Mouse (Mus musculus) heart, adult 2 months (tissue): ENCODE data around the gene Acot3. TPM values are rescaled to one million over a fixed set of nuclear protein-coding genes. Genes with fewer than 3 reads are reported as not detected.
"Not testable (repeated sequence)": the region's sequence is repeated elsewhere in the genome, so short reads cannot be mapped to it uniquely, and the experiment has no call there.

Experiments
- DNase-seq, 2 experiments: peaks; one replicate each; pipeline ENCODE4 v3.0.0; 2021
- H3K27ac ChIP-seq: fragments of 200-600 bp; 2 replicates; pipeline ENCODE4 v1.8.1; 2022
- H3K27me3 ChIP-seq: fragments of 200-500 bp; 2 replicates; pipeline ENCODE4 v1.6.1; 2012; ENCODE audit warnings: mild to moderate bottlenecking, low read length, inconsistent platforms, mixed read lengths; ENCODE audit not compliant: control insufficient read depth, insufficient read depth
- H3K36me3 ChIP-seq: fragments of 200-500 bp; 2 replicates; pipeline ENCODE4 v1.6.1; 2012; ENCODE audit warnings: low read length, inconsistent platforms; ENCODE audit not compliant: control insufficient read depth, insufficient read depth
- H3K4me1 ChIP-seq: fragments of 200-500 bp; 2 replicates; pipeline ENCODE4 v1.6.1; 2011; ENCODE audit warnings: low read length; ENCODE audit not compliant: control insufficient read depth, insufficient read depth
- H3K4me3 ChIP-seq: fragments of 200-600 bp; 2 replicates; pipeline ENCODE4 v1.8.1; 2022
- H3K79me2 ChIP-seq: fragments of 200-500 bp; replicated peaks from 2 replicates; pipeline ENCODE4 v1.6.1; 2012; ENCODE audit warnings: mild to moderate bottlenecking, inconsistent platforms, low read length, moderate library complexity, mixed read lengths; ENCODE audit not compliant: control insufficient read depth, insufficient read depth
- H3K9ac ChIP-seq: fragments of 200-500 bp; 2 replicates; pipeline ENCODE4 v1.6.1; 2012; ENCODE audit warnings: low read depth, mild to moderate bottlenecking, control low read depth, inconsistent platforms, low read length, mixed read lengths
- CTCF ChIP-seq: fragments of 200-600 bp; IDR thresholded peaks from 2 replicates; pipeline ENCODE4 v1.8.1; 2022; ENCODE audit warnings: antibody characterized with exemption, mild to moderate bottlenecking, moderate library complexity
- EP300 ChIP-seq: fragments of 200-500 bp; IDR thresholded peaks from 2 replicates; pipeline ENCODE4 v1.6.1; 2011; ENCODE audit warnings: low read depth, low read length, control low read depth; ENCODE audit not compliant: insufficient read depth
- POLR2A ChIP-seq: fragments of 200-500 bp; IDR thresholded peaks from 2 replicates; pipeline ENCODE4 v1.6.1; 2011; ENCODE audit warnings: mild to moderate bottlenecking, low read depth, low read length, control low read depth; ENCODE audit not compliant: insufficient read depth
- WGBS: fragments of 180-500 bp; shearing (Covaris S2); methylation state at CpG from one replicate; pipeline ENCODE4 v1.1.7; 2018; 5-methylcytosine and 5-hydroxymethylcytosine counted together
- intact Hi-C: fragments of 180-260 bp; cut with DNase I; formaldehyde crosslinking; loops from one replicate; pipeline ENCODE4 v1.15.1; 2025
- polyA plus RNA-seq: library from polyadenylated mRNA; depleted of rRNA; stranded (reverse); fragments of >200 nt; gene quantifications from 2 replicates; pipeline ENCODE4 v1.2.3, GENCODE M21; 2012; rRNA removed
- total RNA-seq, 2 experiments: library from RNA; stranded (reverse); gene quantifications; 2 replicates each; pipeline ENCODE4 v1.2.3; 2021

Gene Acot3
- total and polyA plus RNA-seq, 3 experiments = 0.57 to 0.84 (median 0.84) TPM

DNA sequence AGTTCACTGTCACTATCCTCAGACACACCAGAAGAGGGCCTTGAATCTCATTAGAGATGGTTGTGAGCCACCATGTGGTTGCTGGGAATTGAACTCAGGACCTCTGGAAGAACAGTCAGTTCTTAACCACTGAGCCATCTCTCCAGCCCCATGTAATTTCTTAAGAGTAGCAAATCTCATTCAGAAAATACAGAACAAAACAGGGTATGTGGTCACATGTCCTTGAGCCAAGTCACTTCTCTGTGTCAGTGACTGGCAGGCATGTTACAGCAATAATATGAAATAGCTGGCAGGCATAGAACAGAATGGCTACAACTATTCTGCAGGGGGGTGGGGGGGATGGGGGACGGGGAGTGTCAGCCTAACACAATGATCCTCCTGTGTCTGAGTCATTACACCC lies 48.1 kb downstream of the Acot3 start:
- Histone ChIP-seq H3K27ac (no peak overlapping the region), H3K4me1 (no peaks in the 10 kb centered on the region; the same call in 1 of the 2 replicates), H3K36me3 (no peaks in the 10 kb centered on the region), H3K4me3 (no peak overlapping the region), H3K9ac (no peak overlapping the region), H3K27me3 (no peaks in the 10 kb centered on the region), H3K79me2 (no peaks in the 10 kb centered on the region)
- TF ChIP-seq CTCF = no peak
- TF ChIP-seq POLR2A = no peak
- TF ChIP-seq EP300 = no peak
- WGBS = 75% methylated on average over 1 of the region's 1 CpGs
- intact Hi-C loops = no loop called here
- DNase-seq = no peak

DNA sequence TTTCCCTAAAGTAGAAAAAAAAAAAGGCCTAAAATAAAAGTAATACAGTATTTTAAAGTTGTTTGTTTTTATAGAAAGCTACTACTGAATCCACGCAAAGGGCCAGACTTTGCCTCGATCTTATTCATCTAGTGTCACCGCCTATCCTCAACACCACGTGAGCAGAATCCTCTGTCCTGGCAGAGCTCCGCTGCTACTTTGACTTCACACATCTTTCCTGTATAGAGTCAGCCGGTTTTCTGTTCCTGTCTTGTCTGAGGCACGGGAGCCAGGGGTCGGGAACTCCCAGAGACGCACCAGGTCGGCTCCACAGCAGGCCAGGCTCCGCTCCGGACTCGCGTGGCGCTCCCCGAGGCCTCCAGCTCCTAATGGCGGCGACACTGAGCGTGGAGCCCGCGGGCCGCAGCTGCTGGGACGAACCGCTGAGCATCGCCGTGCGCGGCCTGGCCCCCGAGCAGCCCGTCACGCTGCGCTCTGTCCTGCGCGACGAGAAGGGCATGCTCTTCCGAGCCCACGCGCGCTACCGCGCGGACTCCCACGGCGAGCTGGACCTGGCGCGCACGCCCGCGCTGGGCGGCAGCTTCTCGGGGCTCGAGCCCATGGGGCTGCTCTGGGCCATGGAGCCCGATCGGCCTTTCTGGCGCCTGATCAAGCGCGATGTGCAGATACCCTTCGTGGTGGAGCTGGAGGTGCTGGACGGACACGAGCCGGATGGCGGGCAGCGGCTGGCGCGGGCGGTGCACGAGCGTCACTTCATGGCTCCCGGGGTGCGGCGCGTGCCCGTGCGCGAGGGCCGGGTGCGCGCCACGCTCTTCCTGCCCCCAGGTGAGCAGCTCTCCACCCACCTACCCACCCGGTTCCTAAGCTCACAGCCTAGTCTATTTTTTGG lies 48.9 kb downstream of the Acot3 start, which contains the start of gene Acot6:
TSS of gene Acot6 (plus strand) at position 51 of the 889 bp plus-strand sequence.
- intact Hi-C loops, H3K27me3 ChIP-seq, H3K4me1 ChIP-seq, H3K36me3 ChIP-seq, H3K79me2 ChIP-seq: not testable (repeated sequence)
- peak; percentile 48 to 62 for DNase-seq
- under 1% methylated on average over 80 of the region's 80 CpGs for WGBS
- Histone ChIP-seq H3K9ac (peak within 1 kb of the TSS; percentile 76), H3K27ac (peak within 1 kb of the TSS; percentile 54), H3K4me3 (peak within 1 kb of the TSS; percentile 56)

DNA sequence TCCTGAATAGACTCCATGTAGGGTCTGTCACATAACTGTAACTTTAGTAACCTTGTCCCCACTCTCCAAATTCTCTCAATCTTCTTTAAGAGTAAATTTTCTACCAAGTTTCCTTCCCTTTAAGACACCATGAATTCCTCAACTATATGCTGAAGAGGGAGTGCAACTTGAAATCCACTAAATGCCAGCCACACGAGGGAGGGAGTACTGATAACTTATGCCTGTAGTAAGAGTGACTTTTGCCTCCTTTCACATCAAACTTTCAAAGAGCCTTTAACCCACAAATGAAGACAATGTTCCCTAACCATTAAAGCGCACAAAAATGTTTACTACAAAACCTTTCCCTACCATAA lies 49.5 kb downstream of the Acot3 start:
- WGBS = 68% methylated on average over 2 of the region's 2 CpGs
- no peak for DNase-seq
- H3K4me3 ChIP-seq = peak overlapping the region; percentile 56

DNA sequence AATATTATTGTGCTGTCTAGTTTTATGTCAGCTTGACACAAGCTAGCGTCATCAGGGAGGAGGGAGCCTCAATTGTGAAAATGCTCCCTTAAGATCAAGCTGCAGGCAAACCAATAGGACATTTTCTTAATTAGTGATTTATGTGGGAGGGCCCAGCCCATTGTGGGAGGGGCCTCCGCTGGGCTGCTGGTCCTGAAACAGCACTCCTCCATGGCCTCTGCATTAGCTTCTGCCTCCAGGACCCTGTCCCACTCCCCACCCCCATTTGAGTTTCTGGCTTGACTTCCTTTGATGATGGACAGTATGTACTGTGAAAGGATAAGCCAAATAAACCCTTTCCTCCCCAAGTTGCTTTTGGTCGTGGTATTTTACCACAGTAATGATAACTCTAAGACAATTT lies 55.1 kb downstream of the Acot3 start:
- WGBS = 87% methylated on average over 3 of the region's 3 CpGs
- Histone ChIP-seq H3K27me3 (no peaks in the 10 kb centered on the region), H3K9ac (no peak overlapping the region), H3K36me3 (no peaks in the 10 kb centered on the region), H3K79me2 (no peaks in the 10 kb centered on the region), H3K27ac (no peak overlapping the region), H3K4me3 (no peak overlapping the region), H3K4me1 (no peaks in the 10 kb centered on the region)
- TF ChIP-seq CTCF (no peak), EP300 (no peak), POLR2A (no peak)
- no peak for DNase-seq
- intact Hi-C loops = no loop called here

More for the DNA sequence above, 49.5 kb downstream of the Acot3 start:
- H3K79me2 ChIP-seq = no peaks in the 10 kb centered on the region
- TF ChIP-seq CTCF = no peak
- no peak for TF ChIP-seq POLR2A
- TF ChIP-seq EP300 = no peak
- H3K36me3 ChIP-seq = no peaks in the 10 kb centered on the region
- H3K27me3 ChIP-seq = no peaks in the 10 kb centered on the region
- H3K4me1 ChIP-seq = no peaks in the 10 kb centered on the region; the same call in 1 of the 2 replicates
- no peak overlapping the region for H3K27ac ChIP-seq
- intact Hi-C loops = no loop called here
- H3K9ac ChIP-seq = peak overlapping the region; percentile 76

DNA sequence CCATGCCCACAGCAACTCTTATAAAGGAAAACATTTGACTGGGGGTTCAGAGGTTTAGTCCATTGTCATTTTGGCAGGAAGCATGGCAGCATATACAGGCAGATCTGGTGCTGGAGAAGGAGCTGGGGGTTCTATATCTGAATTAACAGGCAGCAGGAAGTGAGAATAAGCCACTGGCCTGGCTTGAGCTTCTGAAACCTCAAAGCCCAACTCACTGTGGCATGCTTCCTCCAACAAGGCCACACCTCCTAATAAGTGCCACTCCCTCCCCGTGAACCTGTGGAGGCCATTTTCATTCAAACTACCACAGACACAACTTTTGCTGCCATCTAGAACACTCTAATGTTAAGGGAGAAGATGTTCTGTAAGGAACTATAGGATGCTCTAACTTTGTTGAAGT lies 55.7 kb downstream of the Acot3 start:
- Histone ChIP-seq H3K4me1 (no peaks in the 10 kb centered on the region), H3K27me3 (no peaks in the 10 kb centered on the region), H3K4me3 (no peak overlapping the region), H3K79me2 (no peaks in the 10 kb centered on the region), H3K27ac (no peak overlapping the region), H3K36me3 (no peaks in the 10 kb centered on the region), H3K9ac (no peak overlapping the region)
- WGBS = 72% methylated on average over 1 of the region's 1 CpGs
- DNase-seq = no peak
- intact Hi-C loops = no loop called here
- no peak for TF ChIP-seq CTCF
- TF ChIP-seq POLR2A = no peak
- TF ChIP-seq EP300 = no peak

GRCm38 (mm10) chr12:84109924-84110323 lies 58.0 kb downstream of the Acot3 start:
- no peaks in the 10 kb centered on the region for H3K36me3 ChIP-seq
- 88% methylated on average over 1 of the region's 1 CpGs for WGBS
- no peak for DNase-seq
- intact Hi-C loops = no loop called here
- H3K27ac ChIP-seq = no peak overlapping the region
- no peak overlapping the region for H3K4me3 ChIP-seq
- H3K4me1 ChIP-seq = peaks cover under 1% of the 10 kb centered on the region; the same call in 1 of the 2 replicates
- H3K79me2 ChIP-seq = no peaks in the 10 kb centered on the region
- H3K27me3 ChIP-seq = no peaks in the 10 kb centered on the region
- no peak overlapping the region for H3K9ac ChIP-seq
- TF ChIP-seq CTCF (0 out of 2 replicates have a peak, but pooled peaks have one; percentile 5), POLR2A (no peak), EP300 (no peak)

Other genes with a start within 250 kb of the Acot3 start
- gene Numb, start 130.2 kb upstream of the Acot3 start, total RNA-seq = 10 to 100 TPM; 31.6 to 32.3 TPM
- gene Numb, start 130.2 kb upstream of the Acot3 start, polyA plus RNA-seq = 31.1 and 38.1 TPM in 2 replicates
- 1 to 10 TPM; 4.4 to 4.7 TPM for gene Riox1, start 101.5 kb upstream of the Acot3 start, total RNA-seq
- 2.8 and 3.4 TPM in 2 replicates for gene Riox1, start 101.5 kb upstream of the Acot3 start, polyA plus RNA-seq
- not detected for gene Heatr4, start 67.3 kb upstream of the Acot3 start, total RNA-seq
- gene Heatr4, start 67.3 kb upstream of the Acot3 start, polyA plus RNA-seq = not detected in 2 replicates
- gene Acot2, start 64.3 kb upstream of the Acot3 start, total RNA-seq = 100 to 1,000 TPM; 112 to 114 TPM
- 44.4 and 52.6 TPM in 2 replicates for gene Acot2, start 64.3 kb upstream of the Acot3 start, polyA plus RNA-seq
- gene Acot1, start 42.7 kb upstream of the Acot3 start, total RNA-seq = 10 to 100 TPM; 53.0 to 54.4 TPM
- gene Acot1, start 42.7 kb upstream of the Acot3 start, polyA plus RNA-seq = 8.1 and 22.9 TPM in 2 replicates
- 1 to 10 TPM in 1 of 2 experiments, under 1 TPM in 1; 0.91 to 1.3 TPM for gene Acot4, start 13.8 kb upstream of the Acot3 start, total RNA-seq
- gene Acot4, start 13.8 kb upstream of the Acot3 start, polyA plus RNA-seq = 0.53 and 0.61 TPM in 2 replicates
- not detected for gene Gm49366, start 13.2 kb upstream of the Acot3 start, total RNA-seq
- gene Gm49366, start 13.2 kb upstream of the Acot3 start, polyA plus RNA-seq = 2.0 TPM in 1 of 2 replicates, not detected in the other
- gene Acot5, start 17.2 kb downstream of the Acot3 start, total RNA-seq = not detected
- not detected in 2 replicates for gene Acot5, start 17.2 kb downstream of the Acot3 start, polyA plus RNA-seq
- 1 to 10 TPM; 2.2 TPM for gene Acot6, start 48.5 kb downstream of the Acot3 start, total RNA-seq
- gene Acot6, start 48.5 kb downstream of the Acot3 start, polyA plus RNA-seq = 1.5 and 2.6 TPM in 2 replicates
- 1 to 10 TPM; 6.9 to 7.9 TPM for gene Dnal1, start 62.2 kb downstream of the Acot3 start, total RNA-seq
- gene Dnal1, start 62.2 kb downstream of the Acot3 start, polyA plus RNA-seq = 3.4 and 5.4 TPM in 2 replicates
- under 1 TPM; 0.10 to 0.20 TPM for gene Pnma1, start 96.3 kb downstream of the Acot3 start, total RNA-seq
- gene Pnma1, start 96.3 kb downstream of the Acot3 start, polyA plus RNA-seq = 0.04 and 0.06 TPM in 2 replicates
- 10 to 100 TPM; 12.3 to 14.7 TPM for gene Elmsan1, start 166.7 kb downstream of the Acot3 start, total RNA-seq
- gene Elmsan1, start 166.7 kb downstream of the Acot3 start, polyA plus RNA-seq = 8.1 and 8.4 TPM in 2 replicates
- gene Ptgr2, start 233.1 kb downstream of the Acot3 start, total RNA-seq = 100 to 1,000 TPM; 222 to 248 TPM
- gene Ptgr2, start 233.1 kb downstream of the Acot3 start, polyA plus RNA-seq = 59.4 and 143 TPM in 2 replicates